Mouse (Mus musculus) lung, postnatal 0 days (tissue): ENCODE results near the gene Tek. TPM values are rescaled to one million over a fixed set of nuclear protein-coding genes. Genes with fewer than 3 reads are reported as not detected.

Experiments
- ATAC-seq: fragments of 200-750 bp; cut with Nextera tagmentation; 2 replicates; pipeline ENCODE4 v1.8.0; 2017; ENCODE audit warnings: moderate library complexity
- DNase-seq: peaks from one replicate; pipeline ENCODE4 v3.0.0-alpha.2; 2016; ENCODE audit warnings: low spot score
- H3K27ac ChIP-seq: fragments of 300-500 bp; sonication (generic); 2 replicates; pipeline ENCODE4 v1.5.1; 2014; ENCODE audit warnings: antibody characterized with exemption, mild to moderate bottlenecking, low read length, mixed read lengths
- H3K27me3 ChIP-seq: fragments of 300-500 bp; sonication (generic); replicated peaks from 2 replicates; pipeline ENCODE4 v1.6.1; 2014; ENCODE audit warnings: low read length, mixed read lengths; ENCODE audit not compliant: insufficient read depth
- H3K36me3 ChIP-seq: fragments of 300-500 bp; sonication (generic); 2 replicates; pipeline ENCODE4 v1.6.1; 2014; ENCODE audit warnings: low read length, mixed read lengths; ENCODE audit not compliant: insufficient read depth
- H3K4me1 ChIP-seq: fragments of 300-500 bp; sonication (generic); 2 replicates; pipeline ENCODE4 v1.6.1; 2014; ENCODE audit warnings: antibody characterized with exemption, low read depth, low read length, mixed read lengths; ENCODE audit not compliant: insufficient read depth
- H3K4me2 ChIP-seq: fragments of 300-500 bp; sonication (generic); replicated peaks from 2 replicates; pipeline ENCODE4 v1.6.1; 2014; ENCODE audit warnings: low read depth, mild to moderate bottlenecking, low read length, moderate library complexity, mixed read lengths
- H3K4me3 ChIP-seq: fragments of 300-500 bp; sonication (generic); 2 replicates; pipeline ENCODE4 v1.5.1; 2014; ENCODE audit warnings: low read depth, low read length
- H3K9ac ChIP-seq: fragments of 300-500 bp; sonication (generic); replicated peaks from 2 replicates; pipeline ENCODE4 v1.6.1; 2014; ENCODE audit warnings: low read depth, mild to moderate bottlenecking
- H3K9me3 ChIP-seq: fragments of 300-500 bp; sonication (generic); 2 replicates; pipeline ENCODE4 v1.6.1; 2016; ENCODE audit warnings: low read length, mixed read lengths
- CTCF ChIP-seq: IDR thresholded peaks from 2 replicates; pipeline ENCODE4 v1.5.1; 2016; ENCODE audit warnings: antibody characterized with exemption, mild to moderate bottlenecking
- EP300 ChIP-seq: IDR thresholded peaks from 2 replicates; pipeline ENCODE4 v1.6.1; 2016; ENCODE audit warnings: antibody characterized with exemption, mild to moderate bottlenecking, control low read depth
- WGBS: fragments of 180-500 bp; shearing (Covaris S2); extraction: QIAGEN DNeasy Blood & Tissue Kit; methylation state at CpG from one replicate; pipeline ENCODE4 v1.1.7; 2014; 5-methylcytosine and 5-hydroxymethylcytosine counted together
- polyA plus RNA-seq: library from polyadenylated mRNA; unstranded; fragments of >200 nt; fragmentation: Nextera tagmentation; extraction: Ambion mirVana; gene quantifications from 2 replicates; pipeline ENCODE4 v1.2.1, GENCODE M21; 2015

The Tek gene
- polyA plus RNA-seq, 1 experiment from 2014 or later, result 71.8 TPM

GRCm38 (mm10) chr4:94711426-94711825 is 27.7 kb upstream of the Tek start:
- Histone ChIP-seq H3K9ac (no peak overlapping the region), H3K36me3 (no peaks in the 10 kb centered on the region), H3K27me3 (no peaks in the 10 kb centered on the region), H3K4me3 (no peak overlapping the region), H3K9me3 (no peaks in the 10 kb centered on the region), H3K27ac (no peak overlapping the region), H3K4me1 (peaks cover 7% of the 10 kb centered on the region; the same call in 1 of the 2 replicates), H3K4me2 (no peak overlapping the region)
- WGBS, result 51% methylated on average over 4 of the region's 4 CpGs
- no peak for TF ChIP-seq EP300
- no peak for TF ChIP-seq CTCF
- DNase-seq (no peak), ATAC-seq (no peak)

- TF ChIP-seq CTCF (no peak), EP300 (no peak)
- no peaks in the 10 kb centered on the region for H3K27me3 ChIP-seq
- no peaks in the 10 kb centered on the region for H3K9me3 ChIP-seq
- DNase-seq (no peak), ATAC-seq (no peak)
- no peak overlapping the region for H3K4me2 ChIP-seq
- no peak overlapping the region for H3K9ac ChIP-seq
- no peak overlapping the region for H3K27ac ChIP-seq
- peaks cover 7% of the 10 kb centered on the region; the same call in 1 of the 2 replicates for H3K4me1 ChIP-seq
- no peak overlapping the region for H3K4me3 ChIP-seq
- no peaks in the 10 kb centered on the region for H3K36me3 ChIP-seq
Measured at GRCm38 (mm10) chr4:94713741-94714140, 25.3 kb upstream of the Tek start.

- Histone ChIP-seq H3K4me1 (peaks cover 7% of the 10 kb centered on the region; the same call in 1 of the 2 replicates), H3K27me3 (no peaks in the 10 kb centered on the region), H3K4me2 (no peak overlapping the region), H3K4me3 (no peak overlapping the region), H3K27ac (no peak overlapping the region), H3K9me3 (no peaks in the 10 kb centered on the region), H3K9ac (no peak overlapping the region), H3K36me3 (no peaks in the 10 kb centered on the region)
- 17% methylated on average over 6 of the region's 6 CpGs for WGBS
- DNase-seq, result peak; percentile 60
- ATAC-seq, result peak; percentile 71
- TF ChIP-seq EP300 (peak; percentile 56), CTCF (no peak)
Measured at GRCm38 (mm10) chr4:94715166-94715565, 23.9 kb upstream of the Tek start.

GRCm38 (mm10) chr4:94725799-94726198 is 13.3 kb upstream of the Tek start:
- ATAC-seq (peak; percentile 68; the same call in 1 of the 2 replicates), DNase-seq (peak; percentile 43)

GRCm38 (mm10) chr4:94732721-94733120 is 6.4 kb upstream of the Tek start:
- H3K4me3 ChIP-seq, result no peak overlapping the region
- H3K27ac ChIP-seq, result no peak overlapping the region
- peak; percentile 62; the same call in 1 of the 2 replicates for ATAC-seq
- no peaks in the 10 kb centered on the region for H3K9me3 ChIP-seq
- H3K27me3 ChIP-seq, result no peaks in the 10 kb centered on the region
- no peak overlapping the region for H3K9ac ChIP-seq
- H3K36me3 ChIP-seq, result no peaks in the 10 kb centered on the region
- H3K4me1 ChIP-seq, result no peaks in the 10 kb centered on the region
- no peak overlapping the region for H3K4me2 ChIP-seq
- TF ChIP-seq CTCF (no peak), EP300 (0 out of 2 replicates have a peak, but pooled peaks have one; percentile 37)
- DNase-seq, result peak; percentile 37

More at GRCm38 (mm10) chr4:94725799-94726198, 13.3 kb upstream of the Tek start:
- no peak for TF ChIP-seq EP300
- TF ChIP-seq CTCF, result no peak
- WGBS, result 56% methylated on average over 4 of the region's 4 CpGs
- Histone ChIP-seq H3K4me1 (peaks cover under 1% of the 10 kb centered on the region; the same call in 1 of the 2 replicates), H3K27me3 (no peaks in the 10 kb centered on the region), H3K27ac (no peak overlapping the region), H3K9me3 (no peaks in the 10 kb centered on the region), H3K4me2 (no peak overlapping the region), H3K9ac (no peak overlapping the region), H3K36me3 (no peaks in the 10 kb centered on the region), H3K4me3 (no peak overlapping the region)

- DNase-seq, result no peak
- ATAC-seq, result no peak
- WGBS, result 37% methylated on average over 5 of the region's 5 CpGs
Measured at GRCm38 (mm10) chr4:94737326-94738295, 1.5 kb upstream of the Tek start.

More at GRCm38 (mm10) chr4:94737326-94738295, 1.5 kb upstream of the Tek start:
- Histone ChIP-seq H3K27ac (no peak overlapping the region), H3K4me2 (no peak overlapping the region), H3K4me1 (no peaks in the 10 kb centered on the region), H3K9ac (no peak overlapping the region), H3K4me3 (no peak overlapping the region), H3K36me3 (no peaks in the 10 kb centered on the region), H3K9me3 (no peaks in the 10 kb centered on the region), H3K27me3 (no peaks in the 10 kb centered on the region)
- TF ChIP-seq EP300 (no peak), CTCF (no peak)
